Comparison of ENCODE assay signal across 15 mouse cellular contexts in the genomic region with DNA sequence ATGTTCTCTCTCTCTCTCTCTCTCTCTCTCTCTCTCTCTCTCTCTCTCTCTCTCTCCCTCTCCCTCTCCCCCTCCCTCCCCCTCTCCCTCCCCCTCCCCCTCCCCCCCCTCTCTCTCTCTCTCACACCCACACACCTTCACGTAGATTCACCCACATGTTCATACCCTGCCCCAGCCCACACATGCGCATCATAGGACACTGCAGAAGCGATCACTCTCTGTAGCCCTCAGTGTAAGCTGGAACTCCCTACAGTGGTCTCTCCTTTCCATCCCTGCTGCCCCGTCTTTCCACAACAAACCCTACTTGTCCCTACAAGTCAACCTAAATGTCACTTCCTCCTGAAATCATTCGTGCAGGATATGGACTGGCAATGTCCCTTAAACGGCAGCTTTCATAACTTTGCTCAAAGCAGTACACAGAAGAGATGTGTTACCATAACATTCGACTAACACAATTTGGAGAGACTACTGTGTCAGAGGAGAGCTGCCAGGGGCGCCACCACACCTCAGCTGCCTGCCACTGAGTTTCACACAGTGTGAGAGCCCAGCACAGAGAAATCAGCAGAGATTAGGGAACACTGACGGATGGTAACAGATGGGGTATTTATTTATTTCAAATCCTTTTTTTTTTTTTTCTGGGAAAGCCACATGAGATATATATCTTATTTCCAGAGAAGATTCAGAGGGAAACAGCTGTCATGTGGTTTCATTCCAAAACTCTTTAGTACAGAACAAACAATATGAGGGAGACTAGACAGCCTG.
DNase-seq lines count a peak whose midpoint lies in the region; ATAC-seq and TF ChIP-seq lines count a peak whose summit lies in the region.
"Had no signal": no experiment of that assay in that cellular context is flagged by ENCODE, and none has a peak within 500 bp of the region (broad histone marks: within the 10 kb centered on the region; RNA-seq: fewer than 3 reads in every experiment).

No protein-coding gene starts in this region.

- H3K36me3 ChIP-seq in lung, embryonic 14.5 days (ENCODE audit: insufficient read depth): no peaks in the 10 kb centered on the region
- H3K36me3 ChIP-seq in embryonic facial prominence, embryonic 15.5 days: no peaks in the 10 kb centered on the region
- H3K36me3 ChIP-seq in myocyte (ENCODE audit: control insufficient read depth, insufficient read depth): no peaks in the 10 kb centered on the region
- H3K36me3 ChIP-seq: G1E; liver, embryonic 13.5 days had no signal

- DNase-seq in gastrocnemius, adult 2 months: no peak
- no peak for DNase-seq in gastrocnemius, adult 18-20 months (ENCODE audit: low spot score)
- DNase-seq in lung, embryonic 14.5 days: peak; percentile 14
- DNase-seq in lung, postnatal 25 days (ENCODE audit: low spot score): no peak
- DNase-seq in heart, postnatal 4 days: no peak
- DNase-seq: cerebellum, adult 8-10 months; kidney, adult 8-10 months; kidney, postnatal 4 days; liver, embryonic 13.5 days; lung, postnatal 10 days had no signal

- no peak overlapping the region for H3K27ac ChIP-seq in gastrocnemius, adult 2 months
- no peak overlapping the region for H3K27ac ChIP-seq in lung, embryonic 14.5 days (ENCODE audit: low read depth)
- peak overlapping the region; percentile 58 for H3K27ac ChIP-seq in embryonic facial prominence, embryonic 15.5 days (replicated peaks)
- H3K27ac ChIP-seq: hindbrain, postnatal 0 days; liver, embryonic 13.5 days had no signal

- no peak overlapping the region for H3K4me2 ChIP-seq in lung, embryonic 14.5 days
- H3K4me2 ChIP-seq in embryonic facial prominence, embryonic 15.5 days (replicated peaks): no peak overlapping the region
- H3K4me2 ChIP-seq in myocyte (ENCODE audit: low read depth): peak overlapping the region; percentile 73
- H3K4me2 ChIP-seq: heart, embryonic 11.5 days; liver, embryonic 13.5 days had no signal

- no peaks in the 10 kb centered on the region for H3K79me2 ChIP-seq in myocyte (ENCODE audit: control insufficient read depth, insufficient read depth)

- intact Hi-C loops in gastrocnemius, adult 2 months (cut with DNase I): no loop called here

- no peak for ATAC-seq in lung, embryonic 14.5 days (ENCODE audit: insufficient read depth)
- ATAC-seq in embryonic facial prominence, embryonic 15.5 days (ENCODE audit: insufficient number of reproducible peaks, low FRiP score, low TSS enrichment, low read depth): no peak
- ATAC-seq: hindbrain, postnatal 0 days had no signal

- no peak for TF ChIP-seq CTCF in gastrocnemius, adult 2 months (IDR thresholded peaks at IDR 0.05)
- no peak for TF ChIP-seq CTCF in lung, embryonic 14.5 days (IDR thresholded peaks at IDR 0.05; ENCODE audit: low read depth)

- H3K4me1 ChIP-seq in lung, embryonic 14.5 days (ENCODE audit: insufficient read depth): no peaks in the 10 kb centered on the region
- no peaks in the 10 kb centered on the region for H3K4me1 ChIP-seq in embryonic facial prominence, embryonic 15.5 days
- H3K4me1 ChIP-seq: liver, embryonic 13.5 days had no signal

- no peak overlapping the region for H3K9ac ChIP-seq in lung, embryonic 14.5 days
- H3K9ac ChIP-seq in embryonic facial prominence, embryonic 15.5 days: no peak overlapping the region
- H3K9ac ChIP-seq: liver, embryonic 13.5 days had no signal

- no peak for TF ChIP-seq POLR2A in myocyte (IDR thresholded peaks at IDR 0.05; ENCODE audit: insufficient read length, low read depth)

- 47% methylated on average over 9 of the region's 9 CpGs for WGBS in lung, embryonic 14.5 days
- WGBS in embryonic facial prominence, embryonic 15.5 days: 60% methylated on average over 8 of the region's 9 CpGs

- no peaks in the 10 kb centered on the region for H3K9me3 ChIP-seq in lung, embryonic 14.5 days (ENCODE audit: low read depth, low read length)
- H3K9me3 ChIP-seq in embryonic facial prominence, embryonic 15.5 days (replicated peaks): no peaks in the 10 kb centered on the region
- H3K9me3 ChIP-seq: G1E; liver, embryonic 13.5 days had no signal

- H3K27me3 ChIP-seq in lung, embryonic 14.5 days (ENCODE audit: insufficient read depth, low read length): no peaks in the 10 kb centered on the region
- H3K27me3 ChIP-seq in embryonic facial prominence, embryonic 15.5 days: no peaks in the 10 kb centered on the region
- H3K27me3 ChIP-seq in myocyte (ENCODE audit: control insufficient read depth, insufficient read depth, insufficient read length): no peaks in the 10 kb centered on the region
- H3K27me3 ChIP-seq: liver, embryonic 13.5 days had no signal

- H3ac ChIP-seq in myocyte (ENCODE audit: control insufficient read depth, insufficient read length): no peak overlapping the region

- peak overlapping the region; percentile 9; the same call in 1 of the 2 replicates for H3K4me3 ChIP-seq in gastrocnemius, adult 2 months
- H3K4me3 ChIP-seq in lung, embryonic 14.5 days (ENCODE audit: low read depth, low read length): no peak overlapping the region
- no peak overlapping the region for H3K4me3 ChIP-seq in embryonic facial prominence, embryonic 15.5 days (replicated peaks)
- no peak overlapping the region for H3K4me3 ChIP-seq in myocyte
- H3K4me3 ChIP-seq: liver, embryonic 13.5 days had no signal

TF ChIP-seq in myocyte, 11 proteins besides CTCF, POLR2A, EP300 and RAD21:
- peak; percentile 86 for TF ChIP-seq TCF12 (IDR thresholded peaks at IDR 0.05; ENCODE audit: insufficient read depth, poor library complexity, severe bottlenecking)
- TF ChIP-seq E2F4 (IDR thresholded peaks at IDR 0.05; ENCODE audit: insufficient read depth): no peak
- peak; percentile 11 to 51 (median 49) for TF ChIP-seq MYOG (IDR thresholded peaks at IDR 0.05; ENCODE audit: control insufficient read depth in 1 of 3, insufficient read depth in 1 of 3, insufficient read length in 2 of 3, low read depth in 2 of 3)
- TF ChIP-seq POLR2AphosphoS2 (IDR thresholded peaks at IDR 0.05; ENCODE audit: insufficient read length, low read depth): no peak
- TF ChIP-seq USF1 (IDR thresholded peaks at IDR 0.05; ENCODE audit: low read depth): peak; percentile 22
- TF ChIP-seq MYOD1 (IDR thresholded peaks at IDR 0.05; ENCODE audit: control insufficient read depth in 1 of 3, insufficient read length in 2 of 3, low read depth in 2 of 3): peak; percentile 66 to 82 (median 72)
TF ChIP-seq in myocyte: peak in this region for 4.
